Mouse (Mus musculus): ENCODE measurements at regions not wholly inside any gene's neighbourhood (a gene's known extent, or its start where the extent isn't known, plus 50 kb on each side); places are given as distances from the start of the nearest gene placed in this dataset.

GRCm38 (mm10) chr10:126521836-126522815, 379.0 kb downstream of the Atp23 start:
- TF ChIP-seq CTCF (IDR thresholded peaks at IDR 0.05; ENCODE audit: extremely low read depth, insufficient read length, insufficient replicate concordance, low read depth, low read length): no peak
- Histone ChIP-seq H3K27me3 (ENCODE audit: control insufficient read depth, insufficient read depth, low read length) (no peaks in the 10 kb centered on the region), H3K4me1 (ENCODE audit: control insufficient read depth, insufficient read depth, insufficient read length, low read length) (no peaks in the 10 kb centered on the region), H3K4me3 (ENCODE audit: low read depth, low read length) (no peak overlapping the region), H3K36me3 (ENCODE audit: control insufficient read depth, insufficient read depth, low read length) (no peaks in the 10 kb centered on the region), H3K27ac (ENCODE audit: insufficient read depth, low read depth, low read length) (no peak overlapping the region)
- 69% methylated on average over 7 of the region's 7 CpGs for WGBS

GRCm38 (mm10) chr10:126520973-126521372, 380.2 kb downstream of the Atp23 start:
- WGBS: 79% methylated on average over 9 of the region's 9 CpGs
- TF ChIP-seq CTCF (IDR thresholded peaks at IDR 0.05; ENCODE audit: extremely low read depth, insufficient read length, insufficient replicate concordance, low read depth, low read length): no peak
- TF ChIP-seq POLR2A (IDR thresholded peaks at IDR 0.05; ENCODE audit: low read depth, low read length): no peak
- H3K27me3 ChIP-seq (ENCODE audit: control insufficient read depth, insufficient read depth, low read length): no peaks in the 10 kb centered on the region
- H3K4me3 ChIP-seq (ENCODE audit: low read depth, low read length): no peak overlapping the region
- no peaks in the 10 kb centered on the region for H3K36me3 ChIP-seq (ENCODE audit: control insufficient read depth, insufficient read depth, low read length)
- H3K4me1 ChIP-seq (ENCODE audit: control insufficient read depth, insufficient read depth, insufficient read length, low read length): no peaks in the 10 kb centered on the region
- H3K27ac ChIP-seq (ENCODE audit: insufficient read depth, low read depth, low read length): no peak overlapping the region

GRCm38 (mm10) chr10:126513185-126513584, 388.0 kb downstream of the Atp23 start:
- no peaks in the 10 kb centered on the region for H3K36me3 ChIP-seq (ENCODE audit: control insufficient read depth, insufficient read depth, low read length)
- H3K4me3 ChIP-seq (ENCODE audit: low read depth, low read length): no peak overlapping the region
- no peaks in the 10 kb centered on the region for H3K27me3 ChIP-seq (ENCODE audit: control insufficient read depth, insufficient read depth, low read length)
- no peak for TF ChIP-seq CTCF (IDR thresholded peaks at IDR 0.05; ENCODE audit: extremely low read depth, insufficient read length, insufficient replicate concordance, low read depth, low read length)
- no peak for TF ChIP-seq POLR2A (IDR thresholded peaks at IDR 0.05; ENCODE audit: low read depth, low read length)
- H3K4me1 ChIP-seq (ENCODE audit: control insufficient read depth, insufficient read depth, insufficient read length, low read length): no peaks in the 10 kb centered on the region
- H3K27ac ChIP-seq (ENCODE audit: insufficient read depth, low read depth, low read length): no peak overlapping the region
- WGBS: 66% methylated on average over 7 of the region's 7 CpGs

GRCm38 (mm10) chr10:126511511-126511910, 389.6 kb downstream of the Atp23 start:
- WGBS: 95% methylated on average over 10 of the region's 10 CpGs
- no peaks in the 10 kb centered on the region for H3K36me3 ChIP-seq (ENCODE audit: control insufficient read depth, insufficient read depth, low read length)
- H3K27me3 ChIP-seq (ENCODE audit: control insufficient read depth, insufficient read depth, low read length): no peaks in the 10 kb centered on the region
- H3K27ac ChIP-seq (ENCODE audit: insufficient read depth, low read depth, low read length): no peak overlapping the region
- no peaks in the 10 kb centered on the region for H3K4me1 ChIP-seq (ENCODE audit: control insufficient read depth, insufficient read depth, insufficient read length, low read length)
- TF ChIP-seq CTCF (IDR thresholded peaks at IDR 0.05; ENCODE audit: extremely low read depth, insufficient read length, insufficient replicate concordance, low read depth, low read length) (no peak), POLR2A (IDR thresholded peaks at IDR 0.05; ENCODE audit: low read depth, low read length) (no peak)
- no peak overlapping the region for H3K4me3 ChIP-seq (ENCODE audit: low read depth, low read length)

- 82% methylated on average over 5 of the region's 5 CpGs for WGBS
- Histone ChIP-seq H3K27me3 (ENCODE audit: control insufficient read depth, insufficient read depth, low read length) (no peaks in the 10 kb centered on the region), H3K36me3 (ENCODE audit: control insufficient read depth, insufficient read depth, low read length) (no peaks in the 10 kb centered on the region), H3K27ac (ENCODE audit: insufficient read depth, low read depth, low read length) (no peak overlapping the region), H3K4me3 (ENCODE audit: low read depth, low read length) (no peak overlapping the region), H3K4me1 (ENCODE audit: control insufficient read depth, insufficient read depth, insufficient read length, low read length) (no peaks in the 10 kb centered on the region)
- no peak for TF ChIP-seq POLR2A (IDR thresholded peaks at IDR 0.05; ENCODE audit: low read depth, low read length)
- TF ChIP-seq CTCF (IDR thresholded peaks at IDR 0.05; ENCODE audit: extremely low read depth, insufficient read length, insufficient replicate concordance, low read depth, low read length): no peak
Measured at GRCm38 (mm10) chr10:126505988-126506387, 395.2 kb downstream of the Atp23 start.

- TF ChIP-seq POLR2A (IDR thresholded peaks at IDR 0.05; ENCODE audit: low read depth, low read length): no peak
- Histone ChIP-seq H3K4me3 (ENCODE audit: low read depth, low read length) (no peak overlapping the region), H3K27ac (ENCODE audit: insufficient read depth, low read depth, low read length) (peak overlapping the region; percentile 41; the same call in 1 of the 2 replicates), H3K27me3 (ENCODE audit: control insufficient read depth, insufficient read depth, low read length) (no peaks in the 10 kb centered on the region), H3K36me3 (ENCODE audit: control insufficient read depth, insufficient read depth, low read length) (no peaks in the 10 kb centered on the region), H3K4me1 (ENCODE audit: control insufficient read depth, insufficient read depth, insufficient read length, low read length) (no peaks in the 10 kb centered on the region)
- 65% methylated on average over 5 of the region's 5 CpGs for WGBS
Measured at GRCm38 (mm10) chr10:126502013-126502688, 399.0 kb downstream of the Atp23 start.

GRCm38 (mm10) chr10:126498726-126499125, 402.4 kb downstream of the Atp23 start:
- 72% methylated on average over 6 of the region's 6 CpGs for WGBS
- Histone ChIP-seq H3K27ac (ENCODE audit: insufficient read depth, low read depth, low read length) (no peak overlapping the region), H3K27me3 (ENCODE audit: control insufficient read depth, insufficient read depth, low read length) (no peaks in the 10 kb centered on the region), H3K4me1 (ENCODE audit: control insufficient read depth, insufficient read depth, insufficient read length, low read length) (no peaks in the 10 kb centered on the region), H3K36me3 (ENCODE audit: control insufficient read depth, insufficient read depth, low read length) (no peaks in the 10 kb centered on the region), H3K4me3 (ENCODE audit: low read depth, low read length) (no peak overlapping the region)
- TF ChIP-seq POLR2A (IDR thresholded peaks at IDR 0.05; ENCODE audit: low read depth, low read length) (no peak), CTCF (IDR thresholded peaks at IDR 0.05; ENCODE audit: extremely low read depth, insufficient read length, insufficient replicate concordance, low read depth, low read length) (no peak)
